Mouse (Mus musculus): ENCODE measurements around the gene Arid3a. TPM values are rescaled to one million over a fixed set of nuclear protein-coding genes. Genes with fewer than 3 reads are reported as not detected.

The Arid3a gene
- total and polyA plus RNA-seq, 3 experiments: 11.8 to 17.2 TPM; not detected in 1

DNA sequence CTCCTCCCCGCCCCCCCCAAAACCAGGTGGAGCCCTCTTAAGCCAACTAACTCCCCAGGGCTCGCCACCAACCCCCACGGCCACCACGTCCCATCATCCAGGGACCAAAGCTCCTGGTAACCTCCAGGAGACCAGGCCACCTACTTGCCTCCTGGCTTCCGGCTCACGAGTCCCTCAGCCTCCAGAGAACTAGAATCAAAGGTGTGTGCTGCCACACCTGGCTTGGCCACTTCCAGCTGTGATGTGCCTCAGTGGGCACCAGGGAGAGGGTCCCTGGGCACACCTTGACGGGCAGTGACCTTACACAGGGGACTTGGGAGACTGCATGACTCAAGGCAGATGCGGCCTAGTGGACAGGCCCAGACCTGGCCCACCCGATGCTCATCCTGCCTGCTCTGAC, 28.8 kb downstream of the Arid3a start:
- DNase-seq (ENCODE audit: low read depth, low spot score): no peak
- no peak overlapping the region for H3K4me3 ChIP-seq (ENCODE audit: control insufficient read depth in 1 of 2, insufficient read depth in 1 of 2, low read depth in 2 of 2, low read length in 2 of 2)
- H3K27me3 ChIP-seq (ENCODE audit: control insufficient read depth in 1 of 2, insufficient read depth in 2 of 2, low read length in 2 of 2): no peaks in the 10 kb centered on the region
- no peak overlapping the region for H3K9ac ChIP-seq (ENCODE audit: control insufficient read depth, low read depth, low read length, poor library complexity, severe bottlenecking)
- TF ChIP-seq RCOR1 (IDR thresholded peaks at IDR 0.05; ENCODE audit: low read depth, low read length) (no peak), NELFE (IDR thresholded peaks at IDR 0.05; ENCODE audit: low read depth, low read length) (no peak), MYC (IDR thresholded peaks at IDR 0.05; ENCODE audit: low read depth, low read length) (no peak), USF1 (IDR thresholded peaks at IDR 0.05; ENCODE audit: low read depth, low read length) (no peak), NRF1 (IDR thresholded peaks at IDR 0.05; ENCODE audit: insufficient read depth, low read depth, low read length, poor library complexity, severe bottlenecking) (no peak), SMC3 (IDR thresholded peaks at IDR 0.05; ENCODE audit: low read depth, low read length) (no peak), ELF1 (IDR thresholded peaks at IDR 0.05; ENCODE audit: low read depth, low read length) (no peak), TBP (IDR thresholded peaks at IDR 0.05; ENCODE audit: low read depth, low read length) (no peak), RAD21 (IDR thresholded peaks at IDR 0.05; ENCODE audit: low read depth, low read length) (no peak), MAFK (IDR thresholded peaks at IDR 0.05; ENCODE audit: borderline replicate concordance, low read depth, low read length) (no peak), JUND (IDR thresholded peaks at IDR 0.05; ENCODE audit: low read depth, low read length) (no peak), EP300 (IDR thresholded peaks at IDR 0.05; ENCODE audit: low read depth in 1 of 2, low read length in 2 of 2) (no peak), TCF12 (IDR thresholded peaks at IDR 0.05; ENCODE audit: low read depth, low read length) (no peak), MAZ (IDR thresholded peaks at IDR 0.05; ENCODE audit: low read depth, low read length) (no peak)
- H3K79me2 ChIP-seq (ENCODE audit: control insufficient read depth, insufficient read depth, low read length, poor library complexity): peaks cover 7% of the 10 kb centered on the region
- H3K27ac ChIP-seq (ENCODE audit: control insufficient read depth, low read depth, low read length): no peak overlapping the region
- peaks cover 0 to 2% of the 10 kb centered on the region in 2 experiments; a peak in 1 of 4 replicates for H3K4me1 ChIP-seq (ENCODE audit: control insufficient read depth in 1 of 2, insufficient read depth in 2 of 2, low read length in 2 of 2)
- no peaks in the 10 kb centered on the region for H3K9me3 ChIP-seq (replicated peaks; ENCODE audit: insufficient read depth, low read length)
- no peaks in the 10 kb centered on the region for H3K36me3 ChIP-seq (ENCODE audit: control insufficient read depth in 1 of 2, insufficient read depth in 2 of 2, low read length in 2 of 2)

DNA sequence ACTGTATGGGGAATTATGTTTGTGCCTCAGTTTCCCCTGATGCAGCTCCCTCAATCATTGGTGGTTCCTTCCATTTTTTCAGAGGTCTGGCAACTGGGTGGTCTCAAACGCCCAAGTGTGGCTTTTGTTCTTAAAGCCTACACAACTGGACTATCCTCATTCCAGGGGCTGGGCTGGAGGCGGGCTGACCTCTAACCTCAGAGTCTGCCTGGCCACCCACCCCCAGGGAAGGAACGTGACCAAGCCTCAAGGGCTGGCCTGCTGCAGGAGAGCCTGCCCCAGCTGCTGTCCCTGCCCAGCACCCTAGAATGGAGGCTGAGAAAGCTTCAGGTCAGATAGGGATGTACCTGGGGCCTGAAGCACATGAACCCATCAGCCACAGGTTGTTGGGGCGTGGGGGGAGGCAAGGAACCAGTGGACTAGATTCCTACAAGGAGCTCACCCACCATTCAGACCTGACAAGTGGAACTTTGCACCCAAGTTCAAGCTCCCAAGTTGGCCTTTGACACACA, 29.9 kb downstream of the Arid3a start:
- Histone ChIP-seq H3K9ac (ENCODE audit: control insufficient read depth, low read depth, low read length, poor library complexity, severe bottlenecking) (no peak overlapping the region), H3K27ac (ENCODE audit: control insufficient read depth, low read depth, low read length) (no peak overlapping the region)
- TF ChIP-seq UBTF (IDR thresholded peaks at IDR 0.05; ENCODE audit: borderline replicate concordance, insufficient read depth, low read depth, low read length): no peak
- no peak for TF ChIP-seq RAD21 (IDR thresholded peaks at IDR 0.05; ENCODE audit: low read depth, low read length)
- TF ChIP-seq USF2 (IDR thresholded peaks at IDR 0.05; ENCODE audit: borderline replicate concordance in 1 of 2, insufficient read depth in 1 of 2, low read depth in 1 of 2, low read length in 2 of 2): no peak
- TF ChIP-seq USF1 (IDR thresholded peaks at IDR 0.05; ENCODE audit: low read depth, low read length): no peak
- no peak for TF ChIP-seq ZKSCAN1 (IDR thresholded peaks at IDR 0.05; ENCODE audit: low read depth, low read length)
- no peak for TF ChIP-seq MAFK (IDR thresholded peaks at IDR 0.05; ENCODE audit: borderline replicate concordance, low read depth, low read length)
- no peak for TF ChIP-seq RCOR1 (IDR thresholded peaks at IDR 0.05; ENCODE audit: low read depth, low read length)
- TF ChIP-seq NELFE (IDR thresholded peaks at IDR 0.05; ENCODE audit: low read depth, low read length): no peak
- no peak for TF ChIP-seq TBP (IDR thresholded peaks at IDR 0.05; ENCODE audit: low read depth, low read length)
- no peak for TF ChIP-seq CTCF (IDR thresholded peaks at IDR 0.05 in 2 of 3, conservative IDR thresholded peaks at IDR 0.05 in 1 of 3; ENCODE audit: control insufficient read depth in 1 of 3, insufficient read depth in 1 of 3, low read depth in 2 of 3, low read length in 3 of 3, poor library complexity in 1 of 3, severe bottlenecking in 1 of 3)
- TF ChIP-seq JUND (IDR thresholded peaks at IDR 0.05; ENCODE audit: low read depth, low read length): no peak
- TF ChIP-seq ZMIZ1 (IDR thresholded peaks at IDR 0.05; ENCODE audit: low read depth, low read length): no peak
- no peak for TF ChIP-seq MYC (IDR thresholded peaks at IDR 0.05; ENCODE audit: low read depth, low read length)
- TF ChIP-seq POLR2AphosphoS5 (IDR thresholded peaks at IDR 0.05; ENCODE audit: borderline replicate concordance, low read depth, low read length): no peak
- TF ChIP-seq ETS1 (IDR thresholded peaks at IDR 0.05; ENCODE audit: low read depth, low read length): no peak
- no peak for TF ChIP-seq MYB (IDR thresholded peaks at IDR 0.05; ENCODE audit: low read depth, low read length)
- TF ChIP-seq TAL1 (IDR thresholded peaks at IDR 0.05; ENCODE audit: low read length): no peak
- TF ChIP-seq EP300 (IDR thresholded peaks at IDR 0.05; ENCODE audit: low read depth in 1 of 2, low read length in 2 of 2): no peak

More for the DNA sequence above, 29.9 kb downstream of the Arid3a start:
- DNase-seq (ENCODE audit: low read depth, low spot score): no peak
- Histone ChIP-seq H3K36me3 (ENCODE audit: control insufficient read depth in 1 of 2, insufficient read depth in 2 of 2, low read length in 2 of 2) (peaks cover 0 to 8% of the 10 kb centered on the region in 2 experiments; a peak in 1 of 4 replicates), H3K79me2 (ENCODE audit: control insufficient read depth, insufficient read depth, low read length, poor library complexity) (peaks cover 11% of the 10 kb centered on the region), H3K4me3 (ENCODE audit: control insufficient read depth in 1 of 2, insufficient read depth in 1 of 2, low read depth in 2 of 2, low read length in 2 of 2) (no peak overlapping the region), H3K27me3 (ENCODE audit: control insufficient read depth in 1 of 2, insufficient read depth in 2 of 2, low read length in 2 of 2) (no peaks in the 10 kb centered on the region), H3K4me1 (ENCODE audit: control insufficient read depth in 1 of 2, insufficient read depth in 2 of 2, low read length in 2 of 2) (peaks cover 0 to 12% of the 10 kb centered on the region in 2 experiments; a peak in 3 of 4 replicates), H3K9me3 (replicated peaks; ENCODE audit: insufficient read depth, low read length) (no peaks in the 10 kb centered on the region)
